Mouse (Mus musculus): ENCODE data around the gene Pcolce2.

DNA sequence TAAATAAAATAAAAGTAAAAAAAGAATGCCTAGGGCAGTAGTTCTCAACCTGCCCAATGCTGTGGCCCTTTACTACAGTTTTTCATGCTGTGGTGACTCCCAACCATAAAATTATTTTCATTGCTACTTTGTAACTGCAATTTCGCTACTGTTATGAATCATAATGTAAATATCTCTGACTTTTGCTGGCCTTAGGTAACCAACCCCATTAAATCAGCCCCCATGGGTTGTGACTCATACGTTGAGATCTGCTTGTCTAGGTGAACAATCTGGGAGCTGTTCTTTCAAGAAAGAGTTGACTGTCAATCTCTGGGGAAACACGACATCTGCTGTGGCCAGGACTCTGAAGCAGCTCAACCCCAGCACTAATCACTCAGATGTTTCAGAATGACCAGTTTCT is 13.3 kb upstream of the Pcolce2 start:
- no peak for TF ChIP-seq ZC3H11A (IDR thresholded peaks at IDR 0.05; ENCODE audit: borderline replicate concordance, low read depth, low read length)
- no peak for TF ChIP-seq ZNF384 (IDR thresholded peaks at IDR 0.05; ENCODE audit: low read depth, low read length)
- TF ChIP-seq MAFK (IDR thresholded peaks at IDR 0.05; ENCODE audit: insufficient read depth, low read depth, low read length), result no peak
- no peak for TF ChIP-seq CHD2 (IDR thresholded peaks at IDR 0.05; ENCODE audit: low read depth, low read length)
- TF ChIP-seq HCFC1 (IDR thresholded peaks at IDR 0.05; ENCODE audit: borderline replicate concordance, insufficient read depth, low read length), result no peak

All from ES-E14 (cell line).